Mouse (Mus musculus) neutrophil, adult 83 days (primary cell): ENCODE results near the gene Tuba1a. TPM values are rescaled to one million over a fixed set of nuclear protein-coding genes. Genes with fewer than 3 reads are reported as not detected.

Experiments
- total RNA-seq, 2 experiments: library from RNA; stranded (reverse); gene quantifications; one replicate each; pipeline ENCODE4 v1.2.4; 2023

Tuba1a gene
- 100 to 1,000 TPM; 100 to 104 TPM for total RNA-seq

DNA sequence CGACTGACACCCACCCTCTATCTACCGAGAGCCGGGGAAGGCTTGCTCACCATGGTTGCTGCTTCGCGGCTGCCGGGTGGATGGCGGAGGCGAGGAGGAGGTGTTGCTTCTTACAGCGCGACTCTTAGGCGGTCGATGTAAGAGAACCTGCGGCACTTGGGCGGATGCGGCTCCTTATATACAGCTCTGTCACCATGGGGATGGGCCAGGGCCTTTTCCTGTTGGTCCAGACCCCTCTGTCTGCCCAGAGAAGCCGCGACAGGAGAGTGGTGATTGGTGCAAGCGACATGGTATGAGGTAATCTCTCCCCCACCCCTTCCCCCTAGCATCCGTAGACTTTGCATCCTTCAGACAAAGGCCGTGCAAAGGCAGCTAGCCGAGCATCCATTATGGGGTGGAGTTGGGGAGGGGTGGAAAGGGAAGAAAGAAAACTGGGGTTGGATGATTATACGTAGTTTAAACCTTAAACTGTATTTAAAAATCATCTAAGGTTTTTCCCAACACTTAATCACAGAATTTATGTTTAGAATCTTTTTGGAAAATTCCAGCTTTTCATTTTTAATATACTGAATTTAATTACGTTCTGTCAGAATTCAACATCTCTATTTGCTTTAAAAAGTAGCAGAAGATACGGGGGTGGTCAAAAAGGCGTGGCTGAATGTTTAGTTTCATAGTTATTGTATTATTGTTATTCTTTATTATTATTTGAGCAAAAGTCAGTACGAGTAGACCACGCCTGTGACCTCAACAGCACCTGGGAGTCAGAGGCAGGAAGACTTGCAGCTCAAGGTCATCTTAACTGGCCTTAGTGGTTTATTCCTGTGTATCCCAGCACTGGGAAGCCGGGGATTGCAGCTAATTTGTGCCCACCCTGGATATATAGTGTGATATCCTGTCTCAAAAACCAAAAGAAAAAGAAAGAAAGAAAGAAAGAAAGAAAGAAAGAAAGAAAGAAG lies at the start of gene Tuba1a, which contains the start of gene Gm49450:
TSS of gene Tuba1a (minus strand) at position 303 of the 956 bp plus-strand sequence.
TSS of gene Gm49450 (minus strand) at position 151 of the 956 bp plus-strand sequence.

DNA sequence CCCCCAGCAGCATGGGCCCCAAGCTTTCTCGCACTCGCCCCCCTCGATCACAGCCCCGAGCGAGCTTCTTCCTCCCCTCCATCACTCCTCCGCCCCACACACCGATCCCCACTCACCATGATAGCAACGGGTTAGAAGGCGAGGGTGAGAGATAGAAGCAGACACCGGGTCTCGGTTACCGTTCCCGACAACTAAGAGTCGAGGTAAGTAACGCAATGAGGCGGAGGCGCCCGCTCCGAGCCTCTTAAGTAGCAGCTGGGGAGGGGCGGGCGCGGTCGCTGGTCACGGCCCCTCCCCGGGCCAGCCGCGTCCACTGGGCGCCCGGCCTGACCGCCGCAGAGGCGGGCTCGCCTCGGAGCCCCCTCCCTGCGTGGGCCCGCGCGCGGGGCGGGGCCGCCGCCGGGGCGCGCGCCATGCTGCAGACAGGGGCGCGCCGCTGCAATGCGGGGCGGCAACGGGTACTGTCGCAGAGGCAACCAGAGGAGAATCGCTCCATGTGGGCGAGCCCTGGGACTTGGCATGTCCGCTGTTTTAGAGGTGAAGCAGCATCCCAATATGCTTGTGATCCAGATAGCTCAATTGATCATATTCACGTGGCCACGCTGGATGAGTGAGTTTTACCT lies 19.2 kb downstream of the Tuba1a start, which contains the start of gene Tuba1b:
TSS of gene Tuba1b (minus strand) at position 349 of the 623 bp plus-strand sequence.

DNA sequence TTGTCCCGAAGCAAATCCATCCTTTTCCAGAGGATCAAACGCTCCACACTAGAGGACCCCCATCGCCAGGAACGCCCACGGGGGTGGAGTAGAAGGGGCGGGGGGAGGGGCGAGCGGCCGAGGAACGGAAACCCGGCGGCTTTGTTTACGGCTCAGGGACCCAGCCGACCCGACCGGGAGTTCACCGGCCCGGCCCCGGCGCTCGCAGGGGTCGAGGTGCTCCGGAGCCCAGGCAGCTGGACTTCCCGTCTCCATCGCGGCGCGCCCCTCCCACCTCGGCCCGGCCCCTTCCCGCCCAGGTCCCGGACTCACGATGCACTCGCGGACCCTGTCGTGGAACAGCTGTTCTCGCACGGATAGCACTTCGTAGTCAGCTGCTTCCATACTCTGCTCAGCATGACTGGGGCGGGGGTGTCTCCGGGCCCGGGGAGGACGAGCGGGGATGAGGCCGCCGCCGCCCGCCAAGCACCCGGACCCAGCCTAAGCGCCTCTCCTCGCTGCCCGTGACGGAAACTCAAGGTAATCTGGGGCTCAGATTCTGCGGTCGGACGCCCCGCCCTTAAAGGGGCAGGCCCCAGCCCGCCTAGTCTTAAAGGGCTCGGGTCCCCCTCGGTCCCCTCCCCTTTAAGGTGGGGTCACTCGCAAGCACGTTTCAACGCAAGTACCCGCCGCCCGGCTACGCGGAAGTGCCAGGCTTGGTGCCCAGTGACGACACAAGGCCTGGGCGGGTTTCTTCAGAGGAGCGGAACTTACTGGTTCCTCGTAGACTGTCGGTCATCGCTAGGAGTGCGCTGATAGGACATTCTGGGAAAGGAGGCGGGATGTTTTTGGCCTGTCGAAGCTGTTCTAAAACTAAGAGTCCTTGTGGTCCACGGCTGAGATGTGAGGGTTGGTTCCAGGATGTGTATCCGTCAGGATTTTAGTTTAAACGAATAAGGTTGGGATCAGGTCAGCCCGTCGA lies 35.7 kb downstream of the Tuba1a start, which contains the start of gene Lmbr1l:
TSS of gene Lmbr1l (minus strand) at position 694 of the 961 bp plus-strand sequence.

Other genes with a start within 250 kb of the Tuba1a start
- gene Ccdc65, start 245.5 kb downstream of the Tuba1a start, total RNA-seq = not detected
- gene Fkbp11, start 225.5 kb downstream of the Tuba1a start, total RNA-seq = 1 to 10 TPM; 2.5 to 3.0 TPM
- gene Arf3, start 190.5 kb downstream of the Tuba1a start, total RNA-seq = 10 to 100 TPM; 67.4 to 74.6 TPM
- not detected for gene Wnt10b, start 175.6 kb downstream of the Tuba1a start, total RNA-seq
- not detected for gene Wnt1, start 163.8 kb downstream of the Tuba1a start, total RNA-seq
- not detected for gene Ddn, start 144.2 kb downstream of the Tuba1a start, total RNA-seq
- 100 to 1,000 TPM; 108 to 110 TPM for gene Prkag1, start 122.2 kb downstream of the Tuba1a start, total RNA-seq
- 100 to 1,000 TPM; 106 to 131 TPM for gene Kmt2d, start 82.5 kb downstream of the Tuba1a start, total RNA-seq
- 1 to 10 TPM; 2.8 to 3.6 TPM for gene Rhebl1, start 59.2 kb downstream of the Tuba1a start, total RNA-seq
- not detected for gene Dhh, start 55.2 kb downstream of the Tuba1a start, total RNA-seq
- 10 to 100 TPM; 48.1 to 67.5 TPM for gene Lmbr1l, start 35.5 kb downstream of the Tuba1a start, total RNA-seq
- gene Tuba1b, start 19.1 kb downstream of the Tuba1a start, total RNA-seq = 100 to 1,000 TPM; 348 to 367 TPM
- not detected for gene Gm49450, start 152 bp downstream of the Tuba1a start, total RNA-seq
- 100 to 1,000 TPM; 255 TPM for gene Tuba1c, start 76.2 kb upstream of the Tuba1a start, total RNA-seq
- under 1 TPM in 1 of 2 experiments, not detected in 1; 0.22 TPM for gene Prph, start 101.5 kb upstream of the Tuba1a start, total RNA-seq
- 10 to 100 TPM; 35.8 to 38.7 TPM for gene Troap, start 120.9 kb upstream of the Tuba1a start, total RNA-seq
- gene C1ql4, start 134.1 kb upstream of the Tuba1a start, total RNA-seq = not detected
- 1 to 10 TPM; 2.4 to 4.1 TPM for gene Dnajc22, start 139.5 kb upstream of the Tuba1a start, total RNA-seq
- gene Spats2, start 172.2 kb upstream of the Tuba1a start, total RNA-seq = under 1 TPM; 0.24 to 0.53 TPM